Mouse (Mus musculus) midbrain, embryonic 15.5 days (tissue): ENCODE data around the gene Anapc15-ps. TPM values are rescaled to one million over a fixed set of nuclear protein-coding genes. Genes with fewer than 3 reads are reported as not detected.

Experiments
- ATAC-seq: fragments of 200-750 bp; cut with Nextera tagmentation; replicated peaks from 2 replicates; pipeline ENCODE4 v1.8.0; 2017; ENCODE audit warnings: moderate TSS enrichment
- H3K27ac ChIP-seq: fragments of 300-500 bp; sonication (generic); 2 replicates; pipeline ENCODE4 v1.5.1; 2015; ENCODE audit warnings: mild to moderate bottlenecking, inconsistent platforms
- H3K27me3 ChIP-seq: fragments of 300-500 bp; sonication (generic); replicated peaks from 2 replicates; pipeline ENCODE4 v1.6.1; 2015; ENCODE audit warnings: inconsistent platforms
- H3K36me3 ChIP-seq: fragments of 300-500 bp; sonication (generic); replicated peaks from 2 replicates; pipeline ENCODE4 v1.6.1; 2015; ENCODE audit warnings: inconsistent platforms
- H3K4me1 ChIP-seq: fragments of 300-500 bp; sonication (generic); 2 replicates; pipeline ENCODE4 v1.6.1; 2015; ENCODE audit warnings: inconsistent platforms
- H3K4me2 ChIP-seq: fragments of 300-500 bp; sonication (generic); 2 replicates; pipeline ENCODE4 v1.6.1; 2015; ENCODE audit warnings: inconsistent platforms, mild to moderate bottlenecking, moderate library complexity
- H3K4me3 ChIP-seq: fragments of 300-500 bp; sonication (generic); 2 replicates; pipeline ENCODE4 v1.5.1; 2015; ENCODE audit warnings: mild to moderate bottlenecking, inconsistent platforms
- H3K9ac ChIP-seq: fragments of 300-500 bp; sonication (generic); 2 replicates; pipeline ENCODE4 v1.6.1; 2015; ENCODE audit warnings: mild to moderate bottlenecking, inconsistent platforms
- H3K9me3 ChIP-seq: fragments of 300-500 bp; sonication (generic); 2 replicates; pipeline ENCODE4 v1.6.1; 2016; ENCODE audit warnings: inconsistent platforms
- WGBS: fragments of 180-500 bp; shearing (Covaris S2); methylation state at CpG from one replicate; pipeline ENCODE4 v1.1.7; 2015; ENCODE audit warnings: mixed read lengths; 5-methylcytosine and 5-hydroxymethylcytosine counted together
- polyA plus RNA-seq: library from polyadenylated mRNA; unstranded; fragments of >200 nt; fragmentation: Nextera tagmentation; extraction: Ambion mirVana; gene quantifications from 2 replicates; pipeline ENCODE4 v1.2.1, GENCODE M21; 2015

Anapc15-ps gene
- polyA plus RNA-seq, 1 experiment from 2014 or later: not detected

- ATAC-seq: no peak
- peaks cover 7% of the 10 kb centered on the region for H3K4me1 ChIP-seq
- no peaks in the 10 kb centered on the region for H3K36me3 ChIP-seq
- H3K27ac ChIP-seq: no peak overlapping the region
- H3K27me3 ChIP-seq: no peaks in the 10 kb centered on the region
- WGBS: 70% methylated on average over 22 of the region's 22 CpGs
- H3K4me2 ChIP-seq: no peak overlapping the region
- H3K9me3 ChIP-seq: no peaks in the 10 kb centered on the region; the same call in 1 of the 2 replicates
- no peak overlapping the region for H3K4me3 ChIP-seq
- no peak overlapping the region for H3K9ac ChIP-seq
Observed at GRCm38 (mm10) chr10:95677356-95678109, 4.3 kb upstream of the Anapc15-ps start.

DNA sequence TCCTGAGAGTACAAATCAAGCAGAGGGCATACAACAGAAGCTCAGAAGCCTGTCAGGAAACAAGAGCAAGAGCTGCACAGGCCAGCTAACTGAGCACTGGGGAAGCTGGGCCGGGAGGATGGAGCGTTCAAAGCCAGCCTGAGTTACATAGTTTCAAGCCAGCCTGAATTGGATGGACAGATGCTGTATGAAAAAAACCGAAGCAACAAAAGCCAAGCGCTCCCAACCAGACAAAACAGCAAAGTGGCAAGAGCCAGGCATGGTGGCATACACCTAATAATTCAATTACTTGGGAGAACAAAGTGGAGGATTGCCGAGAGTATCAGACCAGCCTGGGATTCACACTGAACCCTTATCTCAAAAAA lies 3.7 kb upstream of the Anapc15-ps start:
- H3K9me3 ChIP-seq: no peaks in the 10 kb centered on the region; the same call in 1 of the 2 replicates
- no peak overlapping the region for H3K27ac ChIP-seq
- WGBS: 70% methylated on average over 5 of the region's 5 CpGs
- ATAC-seq: no peak
- peaks cover 7% of the 10 kb centered on the region for H3K4me1 ChIP-seq
- H3K27me3 ChIP-seq: no peaks in the 10 kb centered on the region
- H3K36me3 ChIP-seq: no peaks in the 10 kb centered on the region
- no peak overlapping the region for H3K4me3 ChIP-seq
- no peak overlapping the region for H3K9ac ChIP-seq
- no peak overlapping the region for H3K4me2 ChIP-seq

DNA sequence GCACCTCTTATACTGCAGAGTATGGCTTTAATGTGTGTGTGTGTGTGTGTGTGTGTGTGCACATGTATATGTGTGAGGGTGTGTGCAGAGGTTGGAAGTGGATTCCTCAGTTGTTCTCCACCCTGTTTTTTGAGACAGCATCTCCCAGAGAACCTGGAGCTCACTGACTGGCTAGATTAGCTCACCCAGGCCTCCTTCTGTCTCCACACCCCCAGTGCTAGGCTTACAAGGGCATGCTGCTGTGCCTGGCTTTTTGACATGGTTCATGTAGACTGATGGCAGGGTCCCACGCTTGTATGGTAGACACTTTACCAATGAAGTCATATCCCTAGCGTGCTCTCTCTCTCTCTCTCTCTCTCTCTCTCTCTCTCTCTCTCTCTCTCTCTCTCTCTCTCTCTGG lies 3.1 kb upstream of the Anapc15-ps start:
- no peak overlapping the region for H3K9ac ChIP-seq
- no peaks in the 10 kb centered on the region; the same call in 1 of the 2 replicates for H3K9me3 ChIP-seq
- H3K4me1 ChIP-seq: peaks cover 7% of the 10 kb centered on the region
- WGBS: 94% methylated on average over 2 of the region's 2 CpGs
- no peaks in the 10 kb centered on the region for H3K36me3 ChIP-seq
- no peak overlapping the region for H3K4me2 ChIP-seq
- no peaks in the 10 kb centered on the region for H3K27me3 ChIP-seq
- ATAC-seq: no peak
- H3K4me3 ChIP-seq: no peak overlapping the region
- no peak overlapping the region for H3K27ac ChIP-seq

DNA sequence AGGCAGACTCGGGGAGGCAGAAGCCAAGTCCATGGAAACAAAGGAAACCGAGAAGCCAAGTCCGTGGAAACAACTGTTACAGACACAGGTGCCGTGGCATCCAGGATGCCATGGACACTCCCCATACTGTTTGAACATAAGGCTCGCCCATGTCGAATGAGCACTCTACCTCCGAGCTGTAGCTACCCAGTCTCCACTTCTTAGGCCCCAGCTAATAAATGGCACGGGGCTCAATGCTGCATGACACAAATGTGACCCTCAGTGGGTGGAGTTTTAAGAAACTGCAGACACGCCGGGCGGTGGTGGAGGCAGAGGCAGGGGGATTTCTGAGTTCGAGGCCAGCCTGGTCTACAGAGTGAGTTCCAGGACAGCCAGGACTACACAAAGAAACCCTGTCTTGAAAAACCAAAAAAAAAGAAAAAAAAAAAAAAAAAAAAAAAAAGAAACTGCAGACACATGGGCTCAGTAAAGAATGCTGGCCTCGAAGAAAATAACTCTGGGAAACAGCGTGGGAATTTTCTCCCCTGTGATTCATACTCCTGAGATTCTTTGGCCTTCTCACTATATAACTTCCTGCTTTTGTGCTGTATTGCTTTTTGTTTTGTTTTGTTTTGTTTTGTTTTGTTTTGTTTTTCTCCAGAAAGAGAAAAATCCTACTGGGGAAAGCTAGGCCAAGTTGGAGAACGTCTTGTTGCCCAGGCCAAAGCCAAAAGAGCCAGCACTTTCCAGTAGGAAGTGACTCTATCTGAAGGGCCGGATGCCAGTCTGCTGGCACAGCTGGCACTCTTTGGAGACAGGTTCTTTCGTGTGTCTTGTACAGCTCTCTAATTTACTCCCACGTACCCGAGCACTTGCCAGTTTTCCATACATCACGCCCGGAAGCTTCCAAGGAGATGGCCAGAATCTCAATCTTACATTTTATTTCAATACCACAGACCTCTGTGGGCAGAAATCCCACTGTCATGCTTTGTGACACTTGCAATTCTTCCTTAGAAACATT lies 2.2 kb downstream of the Anapc15-ps start:
- Histone ChIP-seq H3K9me3 (no peaks in the 10 kb centered on the region; the same call in 1 of the 2 replicates), H3K36me3 (no peaks in the 10 kb centered on the region), H3K27ac (no peak overlapping the region), H3K4me2 (no peak overlapping the region), H3K27me3 (no peaks in the 10 kb centered on the region), H3K4me1 (no peaks in the 10 kb centered on the region), H3K9ac (no peak overlapping the region), H3K4me3 (no peak overlapping the region)
- WGBS: 88% methylated on average over 21 of the region's 21 CpGs
- ATAC-seq: no peak

DNA sequence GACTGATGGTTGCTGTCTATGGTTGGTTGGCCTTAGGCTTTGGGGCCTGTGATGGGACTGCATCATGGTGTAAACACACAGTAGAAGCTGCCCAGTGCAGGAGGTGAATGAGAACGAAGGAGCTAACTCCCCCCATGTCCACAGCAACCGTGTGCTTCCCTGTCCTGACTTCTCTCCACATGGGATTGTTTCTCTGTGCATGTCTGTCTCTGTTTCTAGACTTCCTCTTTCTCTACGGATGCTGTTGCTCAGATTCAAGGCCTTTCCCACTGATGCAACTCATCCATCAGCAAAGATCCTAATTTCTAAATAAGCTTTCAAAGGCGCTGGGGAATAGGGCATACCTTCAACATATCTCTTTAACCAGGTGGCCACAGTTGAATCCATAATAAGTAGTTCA lies 3.4 kb downstream of the Anapc15-ps start:
- no peak overlapping the region for H3K9ac ChIP-seq
- H3K9me3 ChIP-seq: no peaks in the 10 kb centered on the region; the same call in 1 of the 2 replicates
- H3K27me3 ChIP-seq: no peaks in the 10 kb centered on the region
- no peaks in the 10 kb centered on the region for H3K36me3 ChIP-seq
- H3K4me3 ChIP-seq: no peak overlapping the region
- no peak for ATAC-seq
- no peaks in the 10 kb centered on the region for H3K4me1 ChIP-seq
- 88% methylated on average over 4 of the region's 4 CpGs for WGBS
- H3K4me2 ChIP-seq: no peak overlapping the region
- no peak overlapping the region for H3K27ac ChIP-seq

DNA sequence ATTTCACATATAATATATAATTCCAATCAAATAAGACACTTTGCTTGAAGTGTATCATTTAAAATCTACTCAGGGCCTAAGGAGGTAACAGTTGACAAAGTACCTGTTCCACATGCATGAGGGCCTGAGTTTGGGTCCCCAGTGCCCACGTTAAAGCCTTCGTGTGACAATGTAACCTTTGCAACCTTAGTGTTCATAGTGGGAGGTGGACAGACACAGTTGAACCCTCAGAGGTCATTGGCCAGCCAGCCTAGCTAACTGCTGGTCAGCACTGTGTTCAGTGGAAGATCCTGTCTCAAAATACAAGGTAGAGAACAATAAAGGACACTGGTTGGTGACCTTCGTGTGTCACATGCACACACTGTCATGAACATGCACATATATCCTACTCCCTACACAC lies 4.2 kb downstream of the Anapc15-ps start:
- Histone ChIP-seq H3K4me1 (no peaks in the 10 kb centered on the region), H3K27ac (no peak overlapping the region), H3K36me3 (no peaks in the 10 kb centered on the region), H3K9ac (no peak overlapping the region), H3K9me3 (no peaks in the 10 kb centered on the region; the same call in 1 of the 2 replicates), H3K4me3 (no peak overlapping the region), H3K27me3 (no peaks in the 10 kb centered on the region), H3K4me2 (no peak overlapping the region)
- ATAC-seq: no peak
- WGBS: 93% methylated on average over 3 of the region's 3 CpGs

- no peak for ATAC-seq
- no peak overlapping the region for H3K27ac ChIP-seq
- no peaks in the 10 kb centered on the region for H3K4me1 ChIP-seq
- H3K4me3 ChIP-seq: no peak overlapping the region
- H3K27me3 ChIP-seq: no peaks in the 10 kb centered on the region
- WGBS: 74% methylated on average over 3 of the region's 3 CpGs
- no peaks in the 10 kb centered on the region for H3K36me3 ChIP-seq
- H3K4me2 ChIP-seq: no peak overlapping the region
- no peak overlapping the region for H3K9ac ChIP-seq
- H3K9me3 ChIP-seq: no peaks in the 10 kb centered on the region
Observed at GRCm38 (mm10) chr10:95667371-95668030, 5.8 kb downstream of the Anapc15-ps start.

GRCm38 (mm10) chr10:95666791-95667190 lies 6.5 kb downstream of the Anapc15-ps start:
- no peak for ATAC-seq

GRCm38 (mm10) chr10:95665426-95665990 lies 7.7 kb downstream of the Anapc15-ps start:
- Histone ChIP-seq H3K36me3 (no peaks in the 10 kb centered on the region), H3K9ac (no peak overlapping the region), H3K9me3 (no peaks in the 10 kb centered on the region), H3K27me3 (no peaks in the 10 kb centered on the region), H3K4me1 (no peaks in the 10 kb centered on the region), H3K4me3 (no peak overlapping the region), H3K27ac (no peak overlapping the region), H3K4me2 (no peak overlapping the region)
- WGBS: 44% methylated on average over 11 of the region's 11 CpGs
- ATAC-seq: no peak

More at GRCm38 (mm10) chr10:95666791-95667190, 6.5 kb downstream of the Anapc15-ps start:
- Histone ChIP-seq H3K9me3 (no peaks in the 10 kb centered on the region), H3K36me3 (no peaks in the 10 kb centered on the region), H3K4me1 (no peaks in the 10 kb centered on the region), H3K27ac (no peak overlapping the region), H3K9ac (no peak overlapping the region), H3K4me3 (no peak overlapping the region), H3K27me3 (no peaks in the 10 kb centered on the region), H3K4me2 (no peak overlapping the region)
- 39% methylated on average over 2 of the region's 2 CpGs for WGBS

DNA sequence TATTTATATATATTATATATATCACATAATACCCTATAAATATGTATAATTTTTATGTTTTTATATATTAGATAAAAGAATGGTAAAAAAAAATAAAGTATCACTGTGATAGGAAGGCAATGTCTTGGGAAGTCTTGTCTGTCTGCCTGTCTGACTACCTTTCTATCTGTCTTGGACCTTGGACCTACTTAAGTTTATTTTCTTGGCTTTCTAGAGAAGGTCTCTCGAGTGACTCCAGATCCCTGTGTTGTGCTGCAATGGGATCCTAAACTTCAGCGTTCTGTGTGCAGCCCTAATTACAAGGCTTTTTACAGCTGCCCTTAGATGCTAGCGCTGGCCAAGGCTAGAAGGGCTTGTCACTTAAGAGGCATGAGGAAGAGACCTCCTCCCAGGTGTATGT lies 8.6 kb downstream of the Anapc15-ps start:
- Histone ChIP-seq H3K27ac (no peak overlapping the region), H3K4me3 (no peak overlapping the region), H3K9me3 (no peaks in the 10 kb centered on the region), H3K4me1 (no peaks in the 10 kb centered on the region), H3K27me3 (no peaks in the 10 kb centered on the region), H3K36me3 (no peaks in the 10 kb centered on the region), H3K4me2 (no peak overlapping the region), H3K9ac (no peak overlapping the region)
- ATAC-seq: no peak
- WGBS: 93% methylated on average over 3 of the region's 3 CpGs

DNA sequence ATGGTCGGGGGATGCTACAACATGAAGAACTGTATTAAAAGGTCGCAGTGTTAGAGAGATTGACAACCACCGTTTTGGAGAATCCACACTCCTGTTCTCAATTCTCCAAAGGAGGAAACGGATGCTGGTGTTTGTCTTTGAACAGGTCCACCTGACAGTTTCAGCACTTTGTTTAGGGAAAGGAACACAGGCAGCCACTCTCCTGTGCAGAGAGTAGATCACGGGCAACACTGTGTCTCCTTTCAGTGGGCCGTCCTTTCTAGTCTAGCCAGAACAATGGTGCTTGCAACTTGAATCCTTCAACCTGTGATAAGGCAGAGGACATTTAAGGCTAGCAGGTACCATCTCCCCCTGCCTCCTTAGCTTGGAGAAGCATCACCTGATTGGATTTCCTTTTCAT lies 12.9 kb downstream of the Anapc15-ps start:
- no peak for ATAC-seq
- 0 out of 2 replicates have a peak, but pooled peaks cover 4% of the 10 kb centered on the region for H3K4me1 ChIP-seq
- H3K4me2 ChIP-seq: no peak overlapping the region
- no peaks in the 10 kb centered on the region for H3K36me3 ChIP-seq
- H3K9ac ChIP-seq: no peak overlapping the region
- H3K27ac ChIP-seq: no peak overlapping the region
- WGBS: 82% methylated on average over 6 of the region's 6 CpGs
- no peak overlapping the region for H3K4me3 ChIP-seq
- no peaks in the 10 kb centered on the region for H3K27me3 ChIP-seq
- H3K9me3 ChIP-seq: no peaks in the 10 kb centered on the region
